Mouse (Mus musculus) heart, adult 2 months (tissue): Measurements from ENCODE around the gene Plcg1.

Experiments
- CTCF ChIP-seq: fragments of 200-600 bp; IDR thresholded peaks from 2 replicates; pipeline ENCODE4 v1.8.1; 2022; ENCODE audit warnings: antibody characterized with exemption, mild to moderate bottlenecking, moderate library complexity
- POLR2A ChIP-seq: fragments of 200-500 bp; IDR thresholded peaks from 2 replicates; pipeline ENCODE4 v1.6.1; 2011; ENCODE audit warnings: mild to moderate bottlenecking, low read depth, low read length, control low read depth; ENCODE audit not compliant: insufficient read depth

DNA sequence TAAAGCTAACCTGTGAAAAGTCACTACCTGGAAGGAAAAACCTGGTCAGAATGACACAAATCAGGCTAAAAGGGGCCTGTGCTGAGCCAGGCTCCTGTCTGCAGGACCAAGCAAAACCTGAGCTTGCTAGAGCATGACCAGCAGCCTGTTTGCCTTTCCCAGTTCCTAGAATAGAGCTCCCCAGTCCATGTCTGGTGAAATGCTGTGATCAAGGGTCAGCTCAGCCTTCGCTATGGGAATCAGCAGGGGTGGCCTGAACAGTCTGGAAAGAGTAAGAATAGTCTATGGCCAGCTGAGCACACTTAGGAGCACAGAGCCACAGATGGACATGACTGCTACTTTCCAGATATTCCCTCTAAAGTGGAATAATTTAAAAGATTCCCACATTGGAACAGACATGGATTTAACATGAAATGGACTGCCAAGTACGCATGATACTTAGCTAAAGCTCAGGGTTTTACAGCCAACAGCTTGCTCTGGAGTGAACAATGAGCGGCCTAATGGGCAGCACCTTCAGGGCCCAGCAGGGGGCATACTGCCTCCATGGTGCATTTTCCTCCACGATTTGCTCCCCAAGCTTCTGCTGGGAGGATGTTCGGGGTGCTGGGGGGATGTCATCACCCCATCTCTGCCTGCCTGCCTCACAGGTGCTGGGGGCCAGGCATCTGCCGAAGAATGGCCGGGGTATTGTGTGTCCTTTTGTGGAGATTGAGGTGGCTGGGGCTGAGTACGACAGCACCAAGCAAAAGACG is 29.5 kb downstream of the Plcg1 start:
- TF ChIP-seq CTCF (peak; percentile 92), POLR2A (no peak)
